In genomic region chr16:37808866-37809622, GRCm38 (mm10) we compare ENCODE assay signal across 8 mouse cellular contexts. TPM values are rescaled to one million over a fixed set of nuclear protein-coding genes. Genes with fewer than 3 reads are reported as not detected.
A peak's percentile ranks its signal among the peaks of the same experiment; 100 is the strongest.
DNase-seq lines count a peak whose midpoint lies in the region; ATAC-seq and TF ChIP-seq lines count a peak whose summit lies in the region.

No protein-coding gene starts in this region.

- 31% methylated on average over 10 of the region's 10 CpGs for WGBS in heart, embryonic 14.5 days
- 24% methylated on average over 10 of the region's 10 CpGs for WGBS in limb, embryonic 14.5 days

- peak overlapping the region; percentile 40 for H3K4me2 ChIP-seq in heart, embryonic 14.5 days (ENCODE audit: low read length)
- H3K4me2 ChIP-seq in limb, embryonic 14.5 days (replicated peaks; ENCODE audit: low read depth, low read length, severe bottlenecking): peak overlapping the region; percentile 0; the same call in 1 of the 2 replicates

- peaks cover 26 to 61% of the 10 kb centered on the region in 2 experiments for H3K4me1 ChIP-seq in heart, embryonic 14.5 days (ENCODE audit: control insufficient read depth in 2 of 2, insufficient read depth in 2 of 2, low read length in 2 of 2)
- H3K4me1 ChIP-seq in limb, embryonic 14.5 days (ENCODE audit: control insufficient read depth, insufficient read depth, low read length): peaks cover 47% of the 10 kb centered on the region

- DNase-seq in left cerebral cortex, adult 2 months (ENCODE audit: extremely low spot score in 1 of 2, low spot score in 2 of 2): no peak
- no peak for DNase-seq in left cerebral cortex, postnatal 25 days (ENCODE audit: low spot score in 2 of 2)
- peak; percentile 69 for DNase-seq in limb, embryonic 14.5 days (ENCODE audit: low spot score)
- DNase-seq in skeletal muscle tissue, adult 2 months (ENCODE audit: low read depth, low spot score): peak; percentile 51
- no peak for DNase-seq in T-cell, adult 2 months (ENCODE audit: low spot score)
- DNase-seq in gastrocnemius, postnatal 36 days: no peak

- no peaks in the 10 kb centered on the region for H3K27me3 ChIP-seq in heart, embryonic 14.5 days (ENCODE audit: control insufficient read depth, insufficient read depth, low read length)
- no peaks in the 10 kb centered on the region for H3K27me3 ChIP-seq in limb, embryonic 14.5 days (ENCODE audit: control insufficient read depth, insufficient read depth, low read length)

- no peak for TF ChIP-seq POLR2A in limb, embryonic 14.5 days (IDR thresholded peaks at IDR 0.05; ENCODE audit: borderline replicate concordance, extremely low read depth, insufficient read depth, insufficient read length)

- peaks cover 8% of the 10 kb centered on the region; the same call in 1 of the 2 replicates for H3K9me3 ChIP-seq in heart, embryonic 14.5 days (ENCODE audit: control insufficient read depth, low read length)
- H3K9me3 ChIP-seq in limb, embryonic 14.5 days (ENCODE audit: control insufficient read depth, low read length): no peaks in the 10 kb centered on the region

- intact Hi-C loops in left cerebral cortex, adult 2 months (cut with DNase I): no loop called here
- intact Hi-C loops in left cerebral cortex, postnatal 25 days (cut with DNase I): no loop called here
- intact Hi-C loops in gastrocnemius, postnatal 36 days (cut with DNase I): loop anchor here (5.0 kb wide), 1 partner anchor 58 kb away; the partner anchor contains the start of gene Lrrc58

- no peak for TF ChIP-seq CTCF in left cerebral cortex, adult 2 months (IDR thresholded peaks at IDR 0.05)

- H3K9ac ChIP-seq in heart, embryonic 14.5 days (ENCODE audit: low read length): peak overlapping the region; percentile 25
- H3K9ac ChIP-seq in limb, embryonic 14.5 days (ENCODE audit: low read depth, low read length, severe bottlenecking): no peak overlapping the region

- peaks cover 31% of the 10 kb centered on the region for H3K36me3 ChIP-seq in heart, embryonic 14.5 days (ENCODE audit: control insufficient read depth, insufficient read depth, low read length)
- peaks cover 37% of the 10 kb centered on the region for H3K36me3 ChIP-seq in limb, embryonic 14.5 days (ENCODE audit: control insufficient read depth, insufficient read depth, low read length)

- H3K27ac ChIP-seq in left cerebral cortex, adult 2 months: peak overlapping the region; percentile 77
- peak overlapping the region; percentile 82 to 85 for H3K27ac ChIP-seq in heart, embryonic 14.5 days (replicated peaks in 1 of 2; ENCODE audit: control insufficient read depth in 1 of 2, insufficient read depth in 1 of 2, low read depth in 2 of 2, low read length in 2 of 2)
- peak overlapping the region; percentile 72 for H3K27ac ChIP-seq in limb, embryonic 14.5 days (replicated peaks; ENCODE audit: low read depth, low read length)

- H3K4me3 ChIP-seq in left cerebral cortex, adult 2 months: no peak overlapping the region
- no peak overlapping the region for H3K4me3 ChIP-seq in heart, embryonic 14.5 days (ENCODE audit: control insufficient read depth in 1 of 2, insufficient read depth in 1 of 2, low read depth in 1 of 2, low read length in 2 of 2)
- H3K4me3 ChIP-seq in limb, embryonic 14.5 days (replicated peaks; ENCODE audit: low read length): no peak overlapping the region

- ATAC-seq in heart, embryonic 14.5 days (ENCODE audit: insufficient number of reproducible peaks, insufficient read depth, low FRiP score, low read depth): no peak
- ATAC-seq in limb, embryonic 14.5 days (ENCODE audit: low FRiP score, low read depth): peak; percentile 60
- no peak for ATAC-seq in granulocyte monocyte progenitor cell, adult 5-6 weeks (replicated peaks; ENCODE audit: poor library complexity, severe bottlenecking)

RNA-seq across cellular contexts. Expression of gene Fstl1, which starts 32.4 kb away (rescaled TPM):
- 10 to 100 TPM; 28.8 to 33.3 TPM for total RNA-seq in left cerebral cortex, adult 2 months (2021)
- 10 to 100 TPM; 31.7 to 36.9 TPM for total RNA-seq in left cerebral cortex, postnatal 25 days (2021)
- 537 and 600 TPM in 2 replicates for polyA plus RNA-seq in heart, embryonic 14.5 days (2014; fragmentation: Nextera tagmentation; extraction: Ambion mirVana)
- 478 and 520 TPM in 2 replicates for polyA plus RNA-seq in limb, embryonic 14.5 days (2012; rRNA removed)
- polyA plus RNA-seq in limb, embryonic 14.5 days (2014; fragmentation: Nextera tagmentation; extraction: Ambion mirVana): 865 and 910 TPM in 2 replicates
- total RNA-seq in granulocyte monocyte progenitor cell, adult 5-6 weeks (2014; fragmentation: Nextera tagmentation): 2.7 TPM in 1 of 2 replicates, not detected in the other
- 0.56 TPM in 1 of 2 replicates, not detected in the other for total RNA-seq in granulocyte monocyte progenitor cell, adult 5-6 weeks (2017)
- 10 to 100 TPM; 60.2 to 70.4 TPM for total RNA-seq in gastrocnemius, postnatal 36 days (2021)

RNA-seq across cellular contexts. Expression of gene Gm36028, which starts 51.9 kb away (rescaled TPM):
- total RNA-seq in left cerebral cortex, adult 2 months (2021): not detected
- not detected for total RNA-seq in left cerebral cortex, postnatal 25 days (2021)
- polyA plus RNA-seq in heart, embryonic 14.5 days (2014; fragmentation: Nextera tagmentation; extraction: Ambion mirVana): 3.3 and 4.9 TPM in 2 replicates
- polyA plus RNA-seq in limb, embryonic 14.5 days (2012; rRNA removed): 0.15 and 0.20 TPM in 2 replicates
- not detected in 2 replicates for polyA plus RNA-seq in limb, embryonic 14.5 days (2014; fragmentation: Nextera tagmentation; extraction: Ambion mirVana)
- 0.92 TPM in 1 of 2 replicates, not detected in the other for total RNA-seq in granulocyte monocyte progenitor cell, adult 5-6 weeks (2014; fragmentation: Nextera tagmentation)
- not detected in 2 replicates for total RNA-seq in granulocyte monocyte progenitor cell, adult 5-6 weeks (2017)
- total RNA-seq in gastrocnemius, postnatal 36 days (2021): not detected

RNA-seq across cellular contexts. Expression of gene Lrrc58, which starts 59.1 kb away (rescaled TPM):
- total RNA-seq in left cerebral cortex, adult 2 months (2021): 100 to 1,000 TPM; 105 to 106 TPM
- total RNA-seq in left cerebral cortex, postnatal 25 days (2021): 100 to 1,000 TPM; 101 to 106 TPM
- 41.8 and 42.6 TPM in 2 replicates for polyA plus RNA-seq in heart, embryonic 14.5 days (2014; fragmentation: Nextera tagmentation; extraction: Ambion mirVana)
- 23.4 and 27.1 TPM in 2 replicates for polyA plus RNA-seq in limb, embryonic 14.5 days (2012; rRNA removed)
- 54.7 and 56.8 TPM in 2 replicates for polyA plus RNA-seq in limb, embryonic 14.5 days (2014; fragmentation: Nextera tagmentation; extraction: Ambion mirVana)
- 59.3 and 60.5 TPM in 2 replicates for total RNA-seq in granulocyte monocyte progenitor cell, adult 5-6 weeks (2014; fragmentation: Nextera tagmentation)
- 55.8 TPM in 2 replicates for total RNA-seq in granulocyte monocyte progenitor cell, adult 5-6 weeks (2017)
- 10 to 100 TPM; 42.5 to 46.2 TPM for total RNA-seq in gastrocnemius, postnatal 36 days (2021)

Comparison
In these comparisons a context has a peak if more than half of its experiments do, and no peak if none do; other contexts are left out.
1. DNase-seq: peak in limb, embryonic 14.5 days (single experiment) and skeletal muscle tissue, adult 2 months (single experiment); none in left cerebral cortex, adult 2 months (0 of 2), left cerebral cortex, postnatal 25 days (0 of 2), T-cell, adult 2 months (single experiment) and gastrocnemius, postnatal 36 days (0 of 2).
2. RNA of gene Fstl1, which starts 32.4 kb away (total RNA-seq): 60.2 to 70.4 TPM in gastrocnemius, postnatal 36 days, 31.7 to 36.9 TPM in left cerebral cortex, postnatal 25 days and 28.8 to 33.3 TPM in left cerebral cortex, adult 2 months; 0.56 to 2.7 TPM in granulocyte monocyte progenitor cell, adult 5-6 weeks; every median in the first group is over 4 times any median in the second.
3. Peak in every context shown above with its lines, with median percentiles within 50 percentile points of each other: H3K27ac ChIP-seq.